Mouse (Mus musculus) liver, adult 2 months (tissue): ENCODE data around the gene Gm20509. TPM values are rescaled to one million over a fixed set of nuclear protein-coding genes. Genes with fewer than 3 reads are reported as not detected.
"Not testable (repeated sequence)": the region's sequence is repeated elsewhere in the genome, so short reads cannot be mapped to it uniquely, and the experiment has no call there.

Experiments used
- DNase-seq: peaks from one replicate; pipeline ENCODE4 v3.0.0-alpha.2; 2011; ENCODE audit warnings: low read depth, low spot score; ENCODE audit errors: extremely low read depth
- H3K27ac ChIP-seq: fragments of 200-500 bp; replicated peaks from 2 replicates; pipeline ENCODE4 v1.5.1; 2012; ENCODE audit warnings: low read depth, mild to moderate bottlenecking, control low read depth, inconsistent platforms, low read length; ENCODE audit not compliant: insufficient read depth
- H3K27me3 ChIP-seq: fragments of 200-500 bp; 2 replicates; pipeline ENCODE4 v1.6.1; 2012; ENCODE audit warnings: mild to moderate bottlenecking, moderate library complexity, low read length, inconsistent platforms; ENCODE audit not compliant: control insufficient read depth, insufficient read depth
- H3K36me3 ChIP-seq: fragments of 200-500 bp; 2 replicates; pipeline ENCODE4 v1.6.1; 2012; ENCODE audit warnings: low read length, inconsistent platforms; ENCODE audit not compliant: control insufficient read depth, insufficient read depth
- H3K4me1 ChIP-seq: fragments of 200-500 bp; 2 replicates; pipeline ENCODE4 v1.6.1; 2011; ENCODE audit warnings: low read length; ENCODE audit not compliant: control insufficient read depth, insufficient read depth
- H3K4me3 ChIP-seq: fragments of 200-500 bp; 2 replicates; pipeline ENCODE4 v1.5.1; 2011; ENCODE audit warnings: low read depth, mild to moderate bottlenecking, control low read depth, low read length, moderate library complexity; ENCODE audit not compliant: insufficient read depth
- H3K79me2 ChIP-seq: fragments of 200-500 bp; 2 replicates; pipeline ENCODE4 v1.6.1; 2012; ENCODE audit warnings: inconsistent platforms, mild to moderate bottlenecking, low read length, moderate library complexity; ENCODE audit not compliant: control insufficient read depth, insufficient read depth
- H3K9ac ChIP-seq: fragments of 200-500 bp; 2 replicates; pipeline ENCODE4 v1.6.1; 2012; ENCODE audit warnings: low read depth, mild to moderate bottlenecking, control low read depth, inconsistent platforms, low read length
- CTCF ChIP-seq: fragments of 200-500 bp; IDR thresholded peaks from 2 replicates; pipeline ENCODE4 v1.5.1; 2011; ENCODE audit warnings: low read depth, low read length, control low read depth
- POLR2A ChIP-seq: fragments of 200-500 bp; IDR thresholded peaks from 2 replicates; pipeline ENCODE4 v1.6.1; 2011; ENCODE audit warnings: low read length, control low read depth; ENCODE audit not compliant: insufficient read depth; ENCODE audit errors: extremely low read depth
- WGBS: fragments of 180-500 bp; shearing (Covaris S2); methylation state at CpG from one replicate; pipeline ENCODE4 v1.1.7; 2018; 5-methylcytosine and 5-hydroxymethylcytosine counted together
- polyA plus RNA-seq: library from polyadenylated mRNA; depleted of rRNA; stranded (reverse); fragments of >200 nt; gene quantifications from 2 replicates; pipeline ENCODE4 v1.2.3, GENCODE M21; 2012
- total RNA-seq: library from RNA; depleted of rRNA; stranded (reverse); fragments of >200 nt; gene quantifications from 2 replicates; pipeline ENCODE4 v1.2.3, GENCODE M21; 2014

Gene Gm20509
- total and polyA plus RNA-seq, 2 experiments: not detected

DNA sequence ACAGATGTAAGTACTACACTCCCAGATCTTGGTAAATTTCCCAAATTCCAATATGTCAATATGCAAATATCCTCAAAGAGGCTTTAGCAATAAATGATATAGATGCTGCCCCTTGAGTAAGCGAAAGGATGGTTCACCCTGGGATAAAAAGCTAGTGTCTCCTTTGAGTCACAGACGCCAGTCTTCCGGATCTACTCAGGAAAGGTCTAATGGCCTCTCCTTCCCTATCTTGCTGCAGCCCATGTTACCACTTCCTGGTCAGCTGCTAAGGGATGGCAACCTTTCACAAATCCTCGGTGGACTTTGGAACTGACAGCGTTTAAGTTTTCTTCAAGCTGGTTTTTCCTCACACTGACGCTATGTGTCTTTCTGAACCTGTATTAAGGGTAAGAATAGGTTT, 33.6 kb upstream of the Gm20509 start:
- Histone ChIP-seq H3K9ac (no peak overlapping the region), H3K79me2 (no peaks in the 10 kb centered on the region), H3K4me3 (no peak overlapping the region), H3K36me3 (no peaks in the 10 kb centered on the region), H3K27ac (peak overlapping the region; percentile 46), H3K27me3 (no peaks in the 10 kb centered on the region), H3K4me1 (peaks cover 6% of the 10 kb centered on the region)
- TF ChIP-seq CTCF: no peak
- TF ChIP-seq POLR2A: no peak
- 78% methylated on average over 6 of the region's 6 CpGs for WGBS
- no peak for DNase-seq

DNA sequence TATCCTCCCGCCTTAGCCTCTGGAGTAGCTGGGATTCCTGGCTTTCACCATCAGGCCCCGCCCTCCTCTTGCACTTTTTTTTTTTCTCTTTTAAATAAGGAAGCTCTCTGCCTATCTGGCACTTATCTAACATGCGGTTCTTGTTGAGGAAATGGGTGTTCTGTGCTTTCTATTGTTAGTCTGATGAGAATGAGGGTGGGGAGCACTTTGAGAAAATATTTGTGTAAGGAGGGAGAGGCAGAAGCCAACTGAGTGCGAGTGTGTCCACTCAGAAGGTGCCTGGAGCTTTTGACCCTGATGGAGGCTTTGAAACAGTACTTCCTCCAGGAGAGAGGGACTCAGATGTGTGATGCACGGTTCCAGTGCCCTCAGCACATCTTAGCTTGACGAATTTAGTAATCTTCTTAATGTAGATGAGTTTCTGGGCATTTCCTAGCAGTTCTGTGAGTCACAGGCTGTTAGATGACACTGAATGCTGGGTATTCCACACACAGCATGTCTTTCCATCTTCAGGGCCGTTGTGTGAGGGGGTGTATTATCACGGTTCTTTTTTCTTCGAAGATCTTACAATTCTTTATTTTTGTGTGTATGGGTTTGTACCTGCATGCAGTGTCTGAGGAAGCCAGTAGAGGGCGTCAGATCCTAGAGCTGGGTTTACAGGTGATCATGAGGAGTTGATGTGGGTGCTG, 31.2 kb upstream of the Gm20509 start:
- Histone ChIP-seq H3K27me3 (no peaks in the 10 kb centered on the region), H3K4me3 (no peak overlapping the region), H3K4me1 (peaks cover 6% of the 10 kb centered on the region), H3K36me3 (no peaks in the 10 kb centered on the region; the same call in 1 of the 2 replicates), H3K9ac (no peak overlapping the region), H3K27ac (peak overlapping the region; percentile 31), H3K79me2 (no peaks in the 10 kb centered on the region)
- 72% methylated on average over 10 of the region's 10 CpGs for WGBS
- no peak for TF ChIP-seq CTCF
- DNase-seq: no peak

DNA sequence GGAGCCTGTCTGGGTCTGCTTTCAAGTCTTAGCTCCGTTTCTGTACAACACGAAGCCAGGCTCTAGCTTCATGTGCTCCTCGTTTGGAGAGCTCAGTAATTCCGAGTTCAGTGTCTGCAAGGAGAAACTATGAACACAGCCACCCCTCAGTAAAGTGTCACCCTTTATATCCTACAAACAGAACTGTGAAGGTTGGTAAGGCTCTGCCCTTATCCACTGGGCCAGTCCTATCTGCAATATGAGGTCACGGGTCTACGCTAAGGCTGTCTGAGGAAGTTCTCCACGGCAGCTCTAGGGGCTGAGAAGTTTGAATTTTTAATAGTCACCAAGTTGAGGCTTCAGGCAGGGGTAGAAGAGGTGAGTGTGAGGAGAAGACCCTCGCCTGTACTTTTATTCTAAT, 29.8 kb upstream of the Gm20509 start:
- TF ChIP-seq CTCF (no peak), POLR2A (no peak)
- Histone ChIP-seq H3K27me3 (no peaks in the 10 kb centered on the region), H3K4me3 (no peak overlapping the region), H3K79me2 (no peaks in the 10 kb centered on the region), H3K36me3 (no peaks in the 10 kb centered on the region; the same call in 1 of the 2 replicates), H3K4me1 (peaks cover 6% of the 10 kb centered on the region), H3K27ac (no peak overlapping the region), H3K9ac (no peak overlapping the region)
- WGBS: 82% methylated on average over 8 of the region's 8 CpGs
- DNase-seq: no peak

DNA sequence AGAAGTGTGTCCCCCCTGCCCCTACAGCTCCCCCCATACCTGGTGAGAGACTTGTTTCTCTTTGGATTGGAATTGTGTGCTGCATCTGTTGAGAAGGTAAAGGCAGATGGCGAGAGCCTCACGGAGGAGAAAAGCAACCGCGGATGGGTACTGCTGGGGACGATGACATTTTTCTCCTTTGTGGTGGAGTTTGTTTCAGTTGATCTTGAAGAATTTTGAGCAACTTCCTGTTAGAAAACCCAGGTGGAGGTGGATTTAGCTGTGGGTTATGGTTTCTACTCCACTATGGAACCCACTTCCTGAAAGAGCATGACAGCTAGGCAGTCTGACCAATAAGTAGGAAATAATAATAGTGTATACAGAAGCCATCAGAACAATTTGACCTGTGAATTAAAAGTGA, 29.1 kb upstream of the Gm20509 start:
- no peak for DNase-seq
- H3K4me3 ChIP-seq: no peak overlapping the region
- no peak overlapping the region for H3K27ac ChIP-seq
- no peaks in the 10 kb centered on the region for H3K27me3 ChIP-seq
- 86% methylated on average over 5 of the region's 5 CpGs for WGBS
- H3K9ac ChIP-seq: no peak overlapping the region
- peaks cover 3% of the 10 kb centered on the region for H3K4me1 ChIP-seq
- no peaks in the 10 kb centered on the region; the same call in 1 of the 2 replicates for H3K36me3 ChIP-seq
- no peaks in the 10 kb centered on the region for H3K79me2 ChIP-seq
- TF ChIP-seq POLR2A: no peak

DNA sequence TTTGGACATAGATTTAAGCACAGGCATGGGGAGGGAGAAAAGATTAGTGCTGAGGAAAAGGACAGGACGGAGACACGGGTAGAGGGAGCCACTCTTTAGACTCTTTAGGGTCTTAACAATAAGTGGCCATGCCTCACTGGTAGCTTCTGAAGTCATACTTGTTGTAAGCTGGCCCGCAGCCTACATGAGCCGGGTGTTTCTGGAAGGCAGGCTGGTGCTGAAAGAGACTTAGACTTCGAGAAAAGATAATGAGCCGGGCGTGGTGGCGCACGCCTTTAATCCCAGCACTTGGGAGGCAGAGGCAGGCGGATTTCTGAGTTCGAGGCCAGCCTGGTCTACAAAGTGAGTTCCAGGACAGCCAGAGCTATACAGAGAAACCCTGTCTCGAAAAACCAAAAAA, 22.9 kb upstream of the Gm20509 start:
- 89% methylated on average over 11 of the region's 12 CpGs for WGBS
- not testable (repeated sequence) for DNase-seq

DNA sequence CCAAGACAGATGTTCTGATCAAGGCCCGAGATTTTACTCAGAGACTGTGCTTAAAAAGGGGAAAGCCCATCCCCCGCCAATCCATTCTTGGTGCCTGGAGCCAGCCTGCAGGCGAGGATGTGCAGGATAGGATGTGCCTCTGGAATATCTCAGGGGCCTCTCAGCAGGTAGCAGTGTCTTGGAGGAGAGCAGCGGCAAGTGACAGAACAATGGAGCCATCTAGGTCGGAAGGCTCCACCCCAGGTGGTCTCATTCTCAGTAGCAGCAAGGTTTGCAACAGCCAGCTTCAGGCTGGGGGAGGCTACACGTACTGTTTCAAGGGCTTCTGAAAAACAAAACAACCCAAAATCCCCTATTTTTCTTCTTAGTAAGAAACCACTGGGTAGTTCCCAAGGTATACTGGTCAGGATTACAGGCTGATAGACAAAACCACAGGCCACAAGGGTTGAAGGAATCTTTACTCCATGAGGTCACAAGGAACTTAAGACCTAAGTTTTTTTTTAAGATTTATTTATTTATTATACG, 22.4 kb upstream of the Gm20509 start:
- no peak overlapping the region for H3K27ac ChIP-seq
- H3K36me3 ChIP-seq: no peaks in the 10 kb centered on the region; the same call in 1 of the 2 replicates
- no peak overlapping the region for H3K4me3 ChIP-seq
- WGBS: 85% methylated on average over 7 of the region's 7 CpGs
- TF ChIP-seq POLR2A (no peak), CTCF (no peak)
- H3K79me2 ChIP-seq: no peaks in the 10 kb centered on the region
- no peaks in the 10 kb centered on the region for H3K4me1 ChIP-seq
- no peak overlapping the region for H3K9ac ChIP-seq
- no peaks in the 10 kb centered on the region for H3K27me3 ChIP-seq
- DNase-seq: no peak

More for the DNA sequence above, 22.9 kb upstream of the Gm20509 start:
- not testable (repeated sequence) for H3K79me2 ChIP-seq, H3K4me1 ChIP-seq, H3K9ac ChIP-seq, H3K27ac ChIP-seq, H3K4me3 ChIP-seq, H3K36me3 ChIP-seq, H3K27me3 ChIP-seq
